Mouse (Mus musculus) G1E (cell line): ENCODE measurements around the gene Slc4a8.

Experiments used
- CTCF ChIP-seq: IDR thresholded peaks from 2 replicates; pipeline ENCODE4 v1.5.1; 2012; ENCODE audit warnings: low read depth, low read length, inconsistent platforms, mixed read lengths
- GATA1 ChIP-seq: IDR thresholded peaks from 2 replicates; pipeline ENCODE4 v1.6.1; 2012; ENCODE audit warnings: borderline replicate concordance, low read length, inconsistent platforms, mixed read lengths
- GATA2 ChIP-seq: IDR thresholded peaks from 2 replicates; pipeline ENCODE4 v1.6.1; 2012; ENCODE audit warnings: low read depth, low read length, inconsistent platforms, borderline replicate concordance
- POLR2AphosphoS5 ChIP-seq: IDR thresholded peaks from 2 replicates; pipeline ENCODE4 v1.6.1; 2012; ENCODE audit warnings: low read depth, low read length, inconsistent platforms; ENCODE audit not compliant: insufficient replicate concordance
- TAL1 ChIP-seq: conservative IDR thresholded peaks from 2 replicates; pipeline ENCODE4 v1.6.1; 2012; ENCODE audit warnings: low read depth, low read length, inconsistent platforms, mixed read lengths

GRCm38 (mm10) chr15:100723505-100723904 is 38.0 kb upstream of the Slc4a8 start:
- TF ChIP-seq CTCF = no peak
- TF ChIP-seq TAL1 = no peak
- TF ChIP-seq GATA1 = no peak
- TF ChIP-seq POLR2AphosphoS5 = no peak
- no peak for TF ChIP-seq GATA2
